22 mouse cellular contexts compared by ENCODE assay signal in the genomic region with DNA sequence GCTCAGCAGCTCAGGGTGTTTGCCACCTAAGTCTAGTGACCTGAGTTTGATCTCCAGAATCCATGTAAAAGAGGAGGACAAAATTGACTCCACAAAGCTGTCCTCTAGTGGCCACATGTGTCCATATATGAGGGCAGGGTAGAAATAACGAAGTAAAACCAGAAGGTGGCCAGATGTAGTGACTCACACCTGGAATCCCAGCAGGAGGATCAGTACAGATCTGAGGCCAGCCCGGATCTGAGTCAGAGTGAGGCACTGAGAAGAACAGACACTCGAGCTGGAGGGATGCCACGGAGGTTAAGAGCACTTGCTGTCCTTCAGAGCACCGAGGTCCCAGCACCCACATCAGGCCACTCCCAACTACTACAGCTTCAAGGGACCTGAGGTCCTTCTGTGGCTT.
A peak's percentile ranks its signal among the peaks of the same experiment; 100 is the strongest.
DNase-seq lines count a peak whose midpoint lies in the region; ATAC-seq and TF ChIP-seq lines count a peak whose summit lies in the region.
"Had no signal": no experiment of that assay in that cellular context is flagged by ENCODE, and none has a peak within 500 bp of the region (broad histone marks: within the 10 kb centered on the region; RNA-seq: fewer than 3 reads in every experiment).

No protein-coding gene starts in this region.

- no peaks in the 10 kb centered on the region for H3K9me3 ChIP-seq in intestine, postnatal 0 days (ENCODE audit: control insufficient read depth)
- H3K9me3 ChIP-seq in intestine, embryonic 15.5 days: no peaks in the 10 kb centered on the region
- no peaks in the 10 kb centered on the region for H3K9me3 ChIP-seq in embryonic facial prominence, embryonic 10.5 days
- no peaks in the 10 kb centered on the region for H3K9me3 ChIP-seq in midbrain, postnatal 0 days (ENCODE audit: low read length)
- H3K9me3 ChIP-seq: forebrain, embryonic 12.5 days; heart, embryonic 15.5 days; hindbrain, embryonic 12.5 days; kidney, embryonic 15.5 days; liver, embryonic 12.5 days; neural tube, embryonic 15.5 days had no signal

- no peaks in the 10 kb centered on the region for H3K27me3 ChIP-seq in intestine, postnatal 0 days (replicated peaks; ENCODE audit: control insufficient read depth, insufficient read depth, low read length)
- H3K27me3 ChIP-seq in intestine, embryonic 15.5 days (replicated peaks): no peaks in the 10 kb centered on the region
- H3K27me3 ChIP-seq in C2C12 (ENCODE audit: control insufficient read depth, insufficient read depth, insufficient read length): no peaks in the 10 kb centered on the region
- no peaks in the 10 kb centered on the region for H3K27me3 ChIP-seq in embryonic facial prominence, embryonic 10.5 days (replicated peaks; ENCODE audit: low read depth, poor library complexity, severe bottlenecking)
- no peaks in the 10 kb centered on the region for H3K27me3 ChIP-seq in midbrain, postnatal 0 days (ENCODE audit: insufficient read depth, low read length)
- H3K27me3 ChIP-seq: forebrain, embryonic 12.5 days; kidney, embryonic 15.5 days; liver, embryonic 12.5 days; neural tube, embryonic 15.5 days had no signal

- peaks cover 4% of the 10 kb centered on the region; the same call in 1 of the 2 replicates for H3K36me3 ChIP-seq in intestine, postnatal 0 days (ENCODE audit: control insufficient read depth, insufficient read depth)
- H3K36me3 ChIP-seq in intestine, embryonic 15.5 days: no peaks in the 10 kb centered on the region; the same call in 1 of the 2 replicates
- no peaks in the 10 kb centered on the region for H3K36me3 ChIP-seq in C2C12 (ENCODE audit: control insufficient read depth, insufficient read depth)
- H3K36me3 ChIP-seq in embryonic facial prominence, embryonic 10.5 days (replicated peaks): no peaks in the 10 kb centered on the region
- no peaks in the 10 kb centered on the region for H3K36me3 ChIP-seq in midbrain, postnatal 0 days (ENCODE audit: insufficient read depth, low read length)
- H3K36me3 ChIP-seq: forebrain, embryonic 12.5 days; heart, embryonic 15.5 days; hindbrain, embryonic 12.5 days; kidney, embryonic 15.5 days; liver, embryonic 12.5 days; neural tube, embryonic 15.5 days had no signal

- H3K79me3 ChIP-seq in C2C12 (ENCODE audit: low read depth): peaks cover 62% of the 10 kb centered on the region

- no peak overlapping the region for H3K4me3 ChIP-seq in intestine, postnatal 0 days (ENCODE audit: low read depth, low read length)
- H3K4me3 ChIP-seq in intestine, embryonic 15.5 days (replicated peaks): no peak overlapping the region
- H3K4me3 ChIP-seq in C2C12 (ENCODE audit: insufficient read depth, poor library complexity, severe bottlenecking): no peak overlapping the region
- no peak overlapping the region for H3K4me3 ChIP-seq in embryonic facial prominence, embryonic 10.5 days
- H3K4me3 ChIP-seq in midbrain, postnatal 0 days (ENCODE audit: low read depth, low read length): no peak overlapping the region
- H3K4me3 ChIP-seq: forebrain, embryonic 12.5 days; heart, adult 2 months; heart, embryonic 15.5 days; hindbrain, embryonic 12.5 days; kidney, embryonic 15.5 days; left cerebral cortex, adult 2 months; liver, embryonic 12.5 days; neural tube, embryonic 15.5 days had no signal

- H3K4me2 ChIP-seq in intestine, postnatal 0 days (replicated peaks; ENCODE audit: low read depth): no peak overlapping the region
- no peak overlapping the region for H3K4me2 ChIP-seq in intestine, embryonic 15.5 days (replicated peaks)
- H3K4me2 ChIP-seq in midbrain, postnatal 0 days (ENCODE audit: low read depth, low read length, poor library complexity, severe bottlenecking): no peak overlapping the region
- H3K4me2 ChIP-seq: forebrain, embryonic 12.5 days; heart, embryonic 15.5 days; hindbrain, embryonic 12.5 days; kidney, embryonic 15.5 days; liver, embryonic 12.5 days; midbrain, embryonic 11.5 days; neural tube, embryonic 15.5 days had no signal

- no peak overlapping the region for H3K9ac ChIP-seq in intestine, postnatal 0 days (ENCODE audit: low read depth, low read length)
- H3K9ac ChIP-seq in intestine, embryonic 15.5 days: no peak overlapping the region
- H3K9ac ChIP-seq in midbrain, postnatal 0 days (replicated peaks; ENCODE audit: low read length, poor library complexity, severe bottlenecking): no peak overlapping the region
- H3K9ac ChIP-seq: forebrain, embryonic 12.5 days; heart, embryonic 15.5 days; hindbrain, embryonic 12.5 days; kidney, embryonic 15.5 days; liver, embryonic 12.5 days; neural tube, embryonic 15.5 days had no signal

- H3ac ChIP-seq in C2C12 (ENCODE audit: control insufficient read depth, insufficient read length, low read depth): no peak overlapping the region

- H3K27ac ChIP-seq in intestine, postnatal 0 days (ENCODE audit: low read depth, low read length): no peak overlapping the region
- no peak overlapping the region for H3K27ac ChIP-seq in intestine, embryonic 15.5 days
- H3K27ac ChIP-seq in embryonic facial prominence, embryonic 10.5 days (replicated peaks): no peak overlapping the region
- no peak overlapping the region for H3K27ac ChIP-seq in midbrain, postnatal 0 days (ENCODE audit: low read depth, low read length)
- H3K27ac ChIP-seq: forebrain, embryonic 12.5 days; heart, adult 2 months; heart, embryonic 15.5 days; hindbrain, embryonic 12.5 days; kidney, embryonic 15.5 days; left cerebral cortex, adult 2 months; liver, embryonic 12.5 days; neural tube, embryonic 15.5 days had no signal

- H3K79me2 ChIP-seq in C2C12 (ENCODE audit: control insufficient read depth, insufficient read depth): peaks cover 92% of the 10 kb centered on the region

- no peak for ATAC-seq in intestine, postnatal 0 days
- no peak for ATAC-seq in intestine, embryonic 15.5 days
- ATAC-seq in midbrain, postnatal 0 days (ENCODE audit: low FRiP score): no peak
- ATAC-seq: inflammation-experienced regulatory T-cells, adult 6 months; liver, embryonic 12.5 days had no signal

- 69% methylated on average over 5 of the region's 5 CpGs for WGBS in intestine, postnatal 0 days
- WGBS in intestine, embryonic 15.5 days: 81% methylated on average over 5 of the region's 5 CpGs
- WGBS in embryonic facial prominence, embryonic 10.5 days: 86% methylated on average over 5 of the region's 5 CpGs
- 84% methylated on average over 5 of the region's 5 CpGs for WGBS in midbrain, postnatal 0 days

- TF ChIP-seq CTCF in intestine, postnatal 0 days (IDR thresholded peaks at IDR 0.05; ENCODE audit: low read depth): peak; percentile 47
- no peak for TF ChIP-seq CTCF in C2C12 (IDR thresholded peaks at IDR 0.05; ENCODE audit: control insufficient read depth, insufficient read depth, insufficient read length)
- TF ChIP-seq CTCF in midbrain, postnatal 0 days (IDR thresholded peaks at IDR 0.05): no peak

- H3K4me1 ChIP-seq in intestine, postnatal 0 days (replicated peaks; ENCODE audit: control insufficient read depth, insufficient read depth, low read length): peaks cover 6% of the 10 kb centered on the region; the same call in 1 of the 2 replicates
- H3K4me1 ChIP-seq in intestine, embryonic 15.5 days (replicated peaks): peaks cover 29% of the 10 kb centered on the region
- H3K4me1 ChIP-seq in embryonic facial prominence, embryonic 10.5 days: peaks cover 44% of the 10 kb centered on the region
- peaks cover 11% of the 10 kb centered on the region; the same call in 1 of the 2 replicates for H3K4me1 ChIP-seq in midbrain, postnatal 0 days (ENCODE audit: insufficient read depth, low read length)

- DNase-seq in adrenal gland, postnatal 14 days: peak; percentile 87
- peak; percentile 70 for DNase-seq in lung, postnatal 36 days
- DNase-seq in embryonic facial prominence, embryonic 10.5 days (ENCODE audit: low spot score): no peak
- no peak for DNase-seq in frontal cortex, postnatal 25 days (ENCODE audit: low spot score in 2 of 2)
- DNase-seq in midbrain, postnatal 0 days (ENCODE audit: low spot score): no peak
- DNase-seq: cerebellum, adult 9-11 months; embryo, embryonic 11 days; gastrocnemius, postnatal 10 days; heart, adult 2 months; retina, postnatal 1 day had no signal

TF ChIP-seq in C2C12, 6 proteins besides CTCF, POLR2A, EP300 and RAD21:
- TF ChIP-seq MYOG (IDR thresholded peaks at IDR 0.05; ENCODE audit: control insufficient read depth, extremely low read depth, insufficient read length) (no peak), MAX (IDR thresholded peaks at IDR 0.05) (peak; percentile 50), FOSL1 (IDR thresholded peaks at IDR 0.05; ENCODE audit: insufficient read depth, low read length, poor library complexity, severe bottlenecking) (peak; percentile 52), USF1 (IDR thresholded peaks at IDR 0.05; ENCODE audit: low read depth) (no peak), MYOD1 (IDR thresholded peaks at IDR 0.05; ENCODE audit: control insufficient read depth, insufficient read length, low read depth) (peak; percentile 34)

Comparison
In these comparisons a context has a peak if more than half of its experiments do, and no peak if none do; other contexts are left out.
1. DNase-seq: peak in adrenal gland, postnatal 14 days (single experiment) and lung, postnatal 36 days (single experiment); none in embryonic facial prominence, embryonic 10.5 days (single experiment), frontal cortex, postnatal 25 days (0 of 2) and midbrain, postnatal 0 days (single experiment).